Mouse (Mus musculus) stomach, embryonic 16.5 days (tissue): Measurements from ENCODE around the gene Pxt1. TPM values are rescaled to one million over a fixed set of nuclear protein-coding genes. Genes with fewer than 3 reads are reported as not detected.

Experiments used
- ATAC-seq: fragments of 200-750 bp; cut with Nextera tagmentation; 2 replicates; pipeline ENCODE4 v1.8.0; 2017; ENCODE audit warnings: moderate number of reproducible peaks, moderate TSS enrichment; ENCODE audit not compliant: insufficient read depth, low FRiP score
- H3K27ac ChIP-seq: fragments of 300-500 bp; sonication (generic); 2 replicates; pipeline ENCODE4 v1.5.1; 2014; ENCODE audit warnings: low read length
- H3K27me3 ChIP-seq: fragments of 300-500 bp; sonication (generic); 2 replicates; pipeline ENCODE4 v1.6.1; 2014; ENCODE audit warnings: low read length, control low read depth, mixed read lengths; ENCODE audit not compliant: control insufficient read depth, insufficient read depth
- H3K36me3 ChIP-seq: fragments of 300-500 bp; sonication (generic); 2 replicates; pipeline ENCODE4 v1.6.1; 2014; ENCODE audit warnings: low read length; ENCODE audit not compliant: control insufficient read depth, insufficient read depth
- H3K4me1 ChIP-seq: fragments of 300-500 bp; sonication (generic); 2 replicates; pipeline ENCODE4 v1.6.1; 2014; ENCODE audit warnings: low read length, control low read depth, mixed read lengths; ENCODE audit not compliant: control insufficient read depth, insufficient read depth
- H3K4me2 ChIP-seq: fragments of 300-500 bp; sonication (generic); 2 replicates; pipeline ENCODE4 v1.6.1; 2014; ENCODE audit warnings: low read depth, low read length, mixed read lengths
- H3K4me3 ChIP-seq: fragments of 300-500 bp; sonication (generic); replicated peaks from 2 replicates; pipeline ENCODE4 v1.5.1; 2014; ENCODE audit warnings: mild to moderate bottlenecking, low read length
- H3K9ac ChIP-seq: fragments of 300-500 bp; sonication (generic); 2 replicates; pipeline ENCODE4 v1.6.1; 2014; ENCODE audit warnings: low read length
- H3K9me3 ChIP-seq: fragments of 300-500 bp; sonication (generic); replicated peaks from 2 replicates; pipeline ENCODE4 v1.6.1; 2016; ENCODE audit warnings: low read length, control low read depth; ENCODE audit not compliant: control insufficient read depth
- WGBS: fragments of 180-500 bp; shearing (Covaris S2); extraction: QIAGEN DNeasy Blood & Tissue Kit; methylation state at CpG from one replicate; pipeline ENCODE4 v1.1.7; 2014; 5-methylcytosine and 5-hydroxymethylcytosine counted together
- polyA plus RNA-seq: library from polyadenylated mRNA; unstranded; fragments of >200 nt; fragmentation: Nextera tagmentation; extraction: Ambion mirVana; gene quantifications from 2 replicates; pipeline ENCODE4 v1.2.1, GENCODE M21; 2015

Pxt1 gene
- polyA plus RNA-seq, 1 experiment from 2014 or later, result 0.21 TPM

GRCm38 (mm10) chr17:28984724-28985420, 41.2 kb upstream of the Pxt1 start:
- WGBS, result 71% methylated on average over 1 of the region's 1 CpGs
- peaks cover 16% of the 10 kb centered on the region for H3K36me3 ChIP-seq

GRCm38 (mm10) chr17:28982591-28982990, 39.0 kb upstream of the Pxt1 start:
- no peaks in the 10 kb centered on the region for H3K9me3 ChIP-seq
- H3K27me3 ChIP-seq, result no peaks in the 10 kb centered on the region
- H3K4me2 ChIP-seq, result no peak overlapping the region
- H3K27ac ChIP-seq, result no peak overlapping the region
- H3K9ac ChIP-seq, result no peak overlapping the region
- 20% methylated on average over 4 of the region's 4 CpGs for WGBS
- H3K36me3 ChIP-seq, result peaks cover 22% of the 10 kb centered on the region
- ATAC-seq, result no peak
- no peaks in the 10 kb centered on the region for H3K4me1 ChIP-seq
- H3K4me3 ChIP-seq, result no peak overlapping the region

More at GRCm38 (mm10) chr17:28984724-28985420, 41.2 kb upstream of the Pxt1 start:
- Histone ChIP-seq H3K4me2 (no peak overlapping the region), H3K4me1 (no peaks in the 10 kb centered on the region), H3K27me3 (no peaks in the 10 kb centered on the region), H3K4me3 (no peak overlapping the region), H3K9me3 (no peaks in the 10 kb centered on the region), H3K27ac (no peak overlapping the region), H3K9ac (no peak overlapping the region)
- no peak for ATAC-seq

DNA sequence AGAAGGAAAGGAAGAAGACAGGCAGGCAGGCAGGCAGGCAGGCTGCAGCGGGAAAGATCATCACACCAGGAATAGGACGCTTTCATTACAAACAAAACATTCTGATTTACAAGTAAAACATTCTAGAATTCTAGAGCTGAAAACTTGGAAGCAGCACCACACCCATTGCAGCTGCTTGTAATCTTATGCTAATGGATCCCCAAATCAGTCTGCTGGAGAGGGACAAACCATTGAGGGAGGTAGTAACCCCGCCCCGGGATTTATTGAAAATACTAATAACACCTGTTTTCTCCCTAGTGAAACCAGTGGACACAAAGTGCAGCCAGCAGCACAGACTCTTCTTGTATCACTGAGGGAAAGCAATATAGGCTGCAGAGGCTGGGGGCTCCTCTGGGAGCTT, 37.4 kb upstream of the Pxt1 start:
- Histone ChIP-seq H3K27ac (no peak overlapping the region), H3K9ac (no peak overlapping the region)
- WGBS, result 74% methylated on average over 4 of the region's 4 CpGs

DNA sequence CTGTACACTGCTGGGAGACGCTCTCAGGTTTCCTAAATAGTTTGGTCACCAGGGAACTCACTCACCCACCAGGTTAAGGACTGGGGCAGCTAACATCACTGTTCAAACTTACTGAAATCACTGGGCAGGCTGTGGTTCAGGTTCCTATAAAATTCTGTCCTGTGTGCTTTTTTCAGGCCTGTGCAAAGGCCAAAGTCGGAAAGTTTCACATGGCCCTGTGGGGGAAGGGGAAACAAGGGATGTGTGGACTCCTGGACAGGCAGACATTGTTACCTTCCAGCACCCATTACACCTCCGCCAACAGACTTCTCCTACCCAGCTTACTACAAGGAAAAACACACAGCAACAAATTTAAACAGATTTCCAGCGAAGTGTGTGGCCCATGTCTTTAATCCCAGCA, 35.5 kb upstream of the Pxt1 start:
- no peaks in the 10 kb centered on the region for H3K9me3 ChIP-seq
- WGBS, result 88% methylated on average over 4 of the region's 4 CpGs
- H3K27me3 ChIP-seq, result no peaks in the 10 kb centered on the region
- H3K4me1 ChIP-seq, result no peaks in the 10 kb centered on the region
- H3K4me3 ChIP-seq, result no peak overlapping the region
- ATAC-seq, result no peak
- no peak overlapping the region for H3K4me2 ChIP-seq
- peaks cover 15% of the 10 kb centered on the region for H3K36me3 ChIP-seq
- no peak overlapping the region for H3K9ac ChIP-seq
- no peak overlapping the region for H3K27ac ChIP-seq

More for the DNA sequence above, 37.4 kb upstream of the Pxt1 start:
- no peak for ATAC-seq
- H3K27me3 ChIP-seq, result no peaks in the 10 kb centered on the region
- H3K36me3 ChIP-seq, result peaks cover 15% of the 10 kb centered on the region
- H3K4me2 ChIP-seq, result no peak overlapping the region
- no peaks in the 10 kb centered on the region for H3K4me1 ChIP-seq
- no peaks in the 10 kb centered on the region for H3K9me3 ChIP-seq
- H3K4me3 ChIP-seq, result no peak overlapping the region

GRCm38 (mm10) chr17:28970122-28970521, 26.5 kb upstream of the Pxt1 start:
- Histone ChIP-seq H3K4me3 (no peak overlapping the region), H3K27ac (no peak overlapping the region), H3K4me2 (no peak overlapping the region), H3K9ac (no peak overlapping the region), H3K4me1 (no peaks in the 10 kb centered on the region), H3K9me3 (no peaks in the 10 kb centered on the region), H3K36me3 (peaks cover 19% of the 10 kb centered on the region), H3K27me3 (no peaks in the 10 kb centered on the region)
- ATAC-seq, result no peak

GRCm38 (mm10) chr17:28967021-28967610, 23.5 kb upstream of the Pxt1 start:
- ATAC-seq, result no peak
- 70% methylated on average over 11 of the region's 11 CpGs for WGBS
- Histone ChIP-seq H3K4me2 (no peak overlapping the region), H3K36me3 (peaks cover 33% of the 10 kb centered on the region), H3K4me1 (no peaks in the 10 kb centered on the region), H3K9ac (no peak overlapping the region), H3K9me3 (no peaks in the 10 kb centered on the region), H3K4me3 (no peak overlapping the region), H3K27me3 (no peaks in the 10 kb centered on the region), H3K27ac (no peak overlapping the region)

- no peak for ATAC-seq
- Histone ChIP-seq H3K9me3 (no peaks in the 10 kb centered on the region), H3K4me2 (no peak overlapping the region), H3K4me3 (no peak overlapping the region), H3K9ac (no peak overlapping the region), H3K36me3 (peaks cover 26% of the 10 kb centered on the region), H3K4me1 (no peaks in the 10 kb centered on the region), H3K27me3 (no peaks in the 10 kb centered on the region), H3K27ac (no peak overlapping the region)
- WGBS, result 81% methylated on average over 10 of the region's 10 CpGs
Measured at GRCm38 (mm10) chr17:28961596-28961995, 18.0 kb upstream of the Pxt1 start.

- 44% methylated on average over 10 of the region's 10 CpGs for WGBS
- Histone ChIP-seq H3K9me3 (no peaks in the 10 kb centered on the region), H3K36me3 (peaks cover 26% of the 10 kb centered on the region), H3K4me2 (no peak overlapping the region), H3K27ac (no peak overlapping the region), H3K4me3 (no peak overlapping the region), H3K4me1 (no peaks in the 10 kb centered on the region), H3K9ac (no peak overlapping the region), H3K27me3 (no peaks in the 10 kb centered on the region)
- ATAC-seq, result no peak
Measured at GRCm38 (mm10) chr17:28960597-28960996, 17.0 kb upstream of the Pxt1 start.

DNA sequence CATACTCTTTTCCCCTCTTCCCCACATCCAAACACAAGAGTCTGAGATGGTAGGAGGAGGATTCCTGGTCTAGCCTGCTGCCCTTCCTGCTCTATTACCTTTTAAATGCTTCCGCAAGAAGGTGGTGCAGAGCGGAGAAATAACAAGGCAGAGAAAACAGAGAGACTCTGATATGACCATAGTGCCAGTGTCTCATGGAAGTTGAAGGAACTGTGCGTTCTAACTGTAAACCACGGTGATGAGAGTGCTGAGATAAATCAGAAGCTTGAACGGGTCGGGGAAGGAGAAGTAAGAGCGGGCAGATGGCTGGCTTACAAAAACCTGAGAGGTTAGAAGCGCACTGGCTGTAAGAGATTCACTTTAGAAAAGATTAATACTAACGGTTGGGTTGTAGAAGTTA, 10.8 kb upstream of the Pxt1 start:
- H3K9ac ChIP-seq, result no peak overlapping the region
- no peaks in the 10 kb centered on the region for H3K9me3 ChIP-seq
- H3K4me1 ChIP-seq, result peaks cover 20% of the 10 kb centered on the region
- H3K27ac ChIP-seq, result no peak overlapping the region
- 0 out of 2 replicates have a peak, but pooled peaks cover 3% of the 10 kb centered on the region for H3K36me3 ChIP-seq
- no peaks in the 10 kb centered on the region for H3K27me3 ChIP-seq
- WGBS, result 94% methylated on average over 9 of the region's 9 CpGs
- peak overlapping the region; percentile 86; the same call in 1 of the 2 replicates for H3K4me2 ChIP-seq
- no peak for ATAC-seq
- no peak overlapping the region for H3K4me3 ChIP-seq
